Mouse (Mus musculus) embryonic stem cell, embryonic (primary cell): Measurements from ENCODE around the gene Gstt2.

ENCODE experiments used
- CTCF ChIA-PET, 4 experiments: fragments of 300-600 bp in 2 of 4; fragments of 350-600 bp in 2 of 4; sonication (Branson Sonifier 250); formaldehyde crosslinking; loops; one replicate each; lab custom pipeline; 2022; ENCODE audit warnings: inconsistent platforms in 2 of 4; lab: Charles Lee
- POLR2A ChIA-PET, 4 experiments: fragments of 300-600 bp in 2 of 4; fragments of 350-600 bp in 2 of 4; sonication (Branson Sonifier 250); formaldehyde crosslinking; loops; one replicate each; lab custom pipeline; 2022; ENCODE audit warnings: antibody characterized with exemption in 4 of 4, inconsistent platforms in 1 of 4; lab: Charles Lee

The Gstt2 gene

DNA sequence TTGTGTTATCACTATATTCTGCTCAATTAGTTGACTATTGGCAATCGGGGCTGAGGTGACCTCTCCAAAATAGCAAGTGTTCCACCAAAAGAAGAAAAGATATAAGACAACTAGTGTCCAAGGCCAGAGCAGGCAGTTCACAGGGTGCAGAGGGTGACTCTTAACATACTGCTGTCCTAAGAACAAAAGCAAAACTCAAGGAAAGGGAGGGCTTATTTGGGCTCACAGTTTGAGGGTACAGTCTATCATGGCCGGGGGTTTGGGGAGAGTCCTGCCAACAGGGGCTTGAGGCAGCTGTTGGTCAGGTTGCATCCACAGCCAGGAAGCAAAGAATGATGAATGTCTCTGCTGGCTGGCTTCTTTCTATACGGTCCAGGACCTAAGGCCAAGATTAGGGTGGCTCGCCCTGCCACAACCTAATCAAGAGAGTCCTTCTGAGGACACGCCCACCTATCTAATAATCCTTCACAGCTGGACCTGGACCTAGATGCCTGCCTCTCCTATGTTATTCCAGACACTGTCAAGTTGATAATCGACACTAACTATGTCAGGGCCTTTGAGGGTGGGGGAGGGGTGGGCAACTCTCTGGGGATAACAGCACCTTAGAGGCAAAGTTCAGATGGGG lies 8.2 kb upstream of the Gstt2 start:
- ChIA-PET CTCF (interaction anchor here in 2 of 4 experiments (0.6 to 11.3 kb wide), 3 partner anchors 10 to 401 kb away, joined by 5 to 126 read pairs (median 14); partner anchors contain the start of gene Gstt2 (in 1 of the 2)), POLR2A (interaction anchor here in 2 of 4 experiments (0.7 to 11.8 kb wide), 5 partner anchors 10 to 280 kb away, joined by 3 to 189 read pairs (median 4); partner anchors contain the start of gene Gstt2 (in 2 of the 2))

DNA sequence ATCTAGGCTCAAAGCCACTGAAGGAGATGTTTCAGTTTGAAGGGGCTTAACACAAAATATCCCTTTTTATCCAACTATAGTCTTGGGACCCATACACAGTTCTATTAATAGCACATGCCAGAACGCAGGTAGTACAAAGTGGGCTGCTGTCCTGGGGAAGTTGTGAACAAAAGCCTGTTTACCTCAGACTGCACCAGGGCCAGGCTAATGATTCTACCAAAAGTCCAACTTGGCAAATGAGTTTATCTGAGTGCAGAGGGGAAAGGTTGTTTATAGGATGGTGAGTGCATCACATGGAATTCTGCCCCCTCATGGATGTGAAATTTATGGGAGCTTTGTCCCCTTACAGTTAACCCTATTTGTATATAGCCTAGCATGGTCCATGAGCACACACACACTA lies 7.6 kb upstream of the Gstt2 start:
- ChIA-PET POLR2A (interaction anchor here in 3 of 4 experiments (0.5 to 11.8 kb wide), 9 partner anchors 9 to 528 kb away, joined by 3 to 189 read pairs (median 4); partner anchors contain the start of genes Gstt2 (in 2 of the 3) and Adora2a (in 1 of the 3)), CTCF (interaction anchor here in 2 of 4 experiments (0.6 to 11.3 kb wide), 5 partner anchors 9 to 402 kb away, joined by 3 to 126 read pairs (median 5); partner anchors contain the start of gene Gstt2 (in 1 of the 2))

DNA sequence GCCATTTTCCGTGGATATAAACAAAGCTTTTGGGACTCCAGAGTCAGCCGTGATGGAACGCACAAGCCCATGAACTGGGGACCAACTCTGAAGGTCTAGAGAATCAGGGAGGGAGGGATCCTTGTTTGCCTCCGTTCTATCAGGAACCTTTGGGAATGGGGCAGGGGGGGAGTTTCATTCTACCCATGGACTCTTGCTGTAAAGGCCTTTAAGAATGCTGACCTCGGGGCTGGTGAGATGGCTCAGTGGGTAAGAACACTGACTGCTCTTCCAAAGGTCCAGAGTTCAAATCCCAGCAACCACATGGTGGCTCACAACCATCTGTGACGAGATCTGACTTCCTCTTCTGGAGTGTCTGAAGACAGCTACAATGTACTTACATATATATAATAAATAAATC lies 6.7 kb upstream of the Gstt2 start:
- ChIA-PET POLR2A (interaction anchor here in 3 of 4 experiments (0.8 to 11.8 kb wide), 3 partner anchors 8 to 39 kb away, joined by 4 to 172 read pairs (median 4); partner anchors contain the start of gene Gstt2 (in 1 of the 3)), CTCF (interaction anchor here in 2 of 4 experiments (1.1 to 1.3 kb wide), 2 partner anchors 95 to 100 kb away, joined by 3 read pairs; no protein-coding TSS in a partner anchor)

DNA sequence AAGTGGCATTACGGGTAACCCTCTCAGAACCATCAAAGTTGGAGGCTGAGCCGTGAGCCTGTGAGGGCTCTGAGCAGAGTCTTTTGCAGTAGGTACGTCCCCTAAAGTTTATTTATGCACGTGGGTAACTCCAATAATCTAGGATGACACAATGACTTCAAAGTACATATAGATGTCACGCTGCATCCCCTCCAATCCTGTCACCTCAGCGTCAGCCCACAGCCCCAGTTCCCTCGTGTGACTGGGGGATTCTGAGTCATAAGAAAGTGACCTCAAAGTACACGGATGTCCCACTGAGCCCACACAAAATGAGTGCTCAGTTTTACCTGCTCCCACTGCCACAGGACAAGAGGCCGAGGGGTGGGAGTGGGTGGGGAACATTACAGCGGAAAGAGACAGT lies 1.9 kb upstream of the Gstt2 start:
- CTCF ChIA-PET, result interaction anchor here in 3 of 4 experiments (0.6 to 9.7 kb wide), 3 partner anchors 11 to 34 kb away, joined by 3 to 126 read pairs (median 7); no protein-coding TSS in a partner anchor
- POLR2A ChIA-PET, result interaction anchor here in 3 of 4 experiments (0.5 to 9.6 kb wide), 16 partner anchors 11 to 204 kb away, joined by 3 to 189 read pairs (median 11); partner anchors contain the start of genes Ddt (in 2 of the 3) and Mif (in 2 of the 3)

DNA sequence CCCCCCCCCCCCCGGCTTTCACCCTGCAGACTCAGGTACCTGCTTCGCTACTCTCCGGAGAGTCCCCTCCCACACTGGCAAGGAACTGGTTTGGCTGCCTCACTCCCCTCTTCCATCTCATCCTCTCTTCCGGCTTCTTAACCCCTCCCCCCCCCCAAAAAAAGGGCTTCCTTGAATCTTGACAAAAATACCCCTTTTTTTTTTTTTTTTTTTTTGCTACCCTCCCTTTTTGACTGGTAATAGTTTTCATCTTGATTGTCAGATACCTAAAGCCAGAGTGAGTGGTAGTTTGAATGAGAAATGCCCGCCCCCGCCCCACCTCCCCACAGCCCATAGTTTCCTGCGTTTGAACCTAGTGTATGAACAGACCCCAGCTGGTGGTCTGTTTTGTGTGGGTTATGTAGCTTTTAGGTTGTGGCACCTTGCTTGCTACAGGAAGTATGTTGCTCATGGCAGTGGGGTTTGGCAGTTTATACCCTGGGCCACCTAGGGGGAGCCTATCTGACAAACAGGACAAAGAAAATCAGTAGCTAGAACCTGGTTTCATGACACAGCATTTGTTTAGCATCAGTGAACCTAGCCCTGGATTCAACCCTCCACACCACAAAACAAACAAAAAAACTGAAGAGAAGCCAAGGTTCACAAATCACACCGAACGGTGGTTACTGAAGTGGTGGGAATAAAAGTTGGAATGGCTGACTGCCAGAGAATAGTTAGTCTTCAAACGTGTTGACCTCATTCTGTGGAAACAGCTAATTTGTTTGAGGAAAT lies 1.3 kb downstream of the Gstt2 start:
- ChIA-PET POLR2A (interaction anchor here in 3 of 4 experiments (0.6 to 9.6 kb wide), 70 partner anchors 14 to 953 kb away, joined by 3 to 189 read pairs (median 8); partner anchors contain the start of genes Mif (in 3 of the 3), Mmp11 (in 3 of the 3), Cabin1 (in 2 of the 3) and Ddt (in 2 of the 3)), CTCF (interaction anchor here (0.5 to 9.7 kb wide), 25 partner anchors 14 to 268 kb away, joined by 3 to 126 read pairs (median 4); partner anchors contain the start of genes Cabin1 (in 2 of the 4), Ddt (in 2 of the 4), Gstt1 (in 1 of the 4) and Gstt4 (in 1 of the 4))

DNA sequence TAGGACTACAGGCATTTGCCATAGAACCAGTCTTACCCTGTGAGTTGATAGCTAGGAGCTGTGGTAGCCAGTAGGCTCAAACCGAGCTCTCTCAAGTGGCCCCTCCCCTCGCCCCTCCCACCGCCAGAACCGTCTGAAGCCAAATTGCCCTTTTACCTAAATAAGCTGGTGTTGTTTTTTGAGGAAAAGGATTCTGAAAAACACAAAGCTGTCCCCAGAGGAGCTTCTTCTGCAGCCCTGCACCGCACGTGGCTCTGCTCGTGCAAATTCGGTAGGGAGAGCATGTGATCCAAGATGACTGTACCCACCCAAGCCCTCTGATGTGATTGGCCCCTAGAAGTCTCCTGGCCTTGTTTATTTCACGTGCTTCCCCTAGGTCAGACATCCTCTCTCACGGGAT lies 1.9 kb downstream of the Gstt2 start:
- CTCF ChIA-PET, result interaction anchor here in 3 of 4 experiments (0.5 to 9.7 kb wide), 19 partner anchors 13 to 200 kb away, joined by 3 to 126 read pairs (median 4); partner anchors contain the start of genes Cabin1 (in 2 of the 3), Ddt (in 2 of the 3), Gstt1 (in 1 of the 3) and Gstt4 (in 1 of the 3)
- POLR2A ChIA-PET, result interaction anchor here in 3 of 4 experiments (0.6 to 9.6 kb wide), 75 partner anchors 9 to 954 kb away, joined by 3 to 189 read pairs (median 5); partner anchors contain the start of genes Cabin1 (in 3 of the 3), Mif (in 3 of the 3), Mmp11 (in 3 of the 3) and Chchd10 (in 2 of the 3)

DNA sequence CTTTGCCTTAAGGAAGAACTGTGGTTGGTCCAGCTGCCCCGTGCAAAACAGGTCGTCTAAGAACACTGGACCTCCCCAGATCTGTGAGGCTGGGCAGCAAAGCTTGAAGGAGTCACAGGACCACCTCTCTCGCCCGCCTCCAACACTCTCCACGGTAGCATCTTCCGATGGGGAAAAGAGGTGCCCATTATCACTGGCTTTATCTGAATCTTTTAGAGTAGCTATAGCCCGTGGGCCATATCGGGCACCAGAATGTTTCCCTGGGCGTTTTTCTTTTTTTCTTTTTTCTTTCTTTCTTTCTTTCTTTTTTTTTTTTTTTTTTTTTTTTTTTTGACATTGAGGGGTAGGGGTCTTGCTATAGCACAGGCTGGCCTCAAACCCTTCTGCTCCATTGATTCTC lies 2.5 kb downstream of the Gstt2 start:
- ChIA-PET CTCF (interaction anchor here (0.7 to 9.7 kb wide), 22 partner anchors 9 to 249 kb away, joined by 3 to 126 read pairs (median 4); partner anchors contain the start of genes Ddt (in 3 of the 4), Cabin1 (in 2 of the 4), Gstt1 (in 1 of the 4) and Gstt4 (in 1 of the 4)), POLR2A (interaction anchor here in 3 of 4 experiments (0.6 to 9.6 kb wide), 77 partner anchors 9 to 325 kb away, joined by 3 to 189 read pairs (median 5); partner anchors contain the start of genes Cabin1 (in 3 of the 3), Gm20441 (in 3 of the 3), Mif (in 3 of the 3) and Mmp11 (in 3 of the 3))

DNA sequence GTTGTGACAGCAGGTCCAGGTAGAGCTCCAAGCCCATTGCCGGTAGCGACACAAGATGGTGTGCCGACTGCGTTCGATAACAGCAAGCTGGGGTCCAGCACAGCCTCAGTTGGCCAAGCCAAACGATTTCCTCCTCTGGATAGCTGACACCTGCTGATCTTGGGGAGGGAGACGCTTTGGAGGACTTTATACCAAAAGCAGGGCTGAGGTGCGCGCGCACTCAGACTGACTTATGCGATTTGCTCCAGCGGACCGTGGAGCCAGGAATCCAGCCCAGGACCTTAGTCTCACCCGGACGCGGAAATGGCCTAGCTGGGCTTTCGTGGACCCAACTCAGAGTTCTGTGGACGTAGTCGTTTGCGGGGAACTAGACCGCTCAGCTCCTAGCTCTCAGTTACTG lies 3.0 kb downstream of the Gstt2 start:
- POLR2A ChIA-PET, result interaction anchor here in 3 of 4 experiments (0.6 to 9.6 kb wide), 51 partner anchors 8 to 301 kb away, joined by 3 to 189 read pairs (median 6); partner anchors contain the start of genes Cabin1 (in 3 of the 3), Gm20441 (in 3 of the 3), Mif (in 3 of the 3) and Mmp11 (in 3 of the 3)
- CTCF ChIA-PET, result interaction anchor here (0.9 to 9.7 kb wide), 15 partner anchors 8 to 248 kb away, joined by 3 to 126 read pairs (median 5); partner anchors contain the start of genes Ddt (in 3 of the 4), Cabin1 (in 1 of the 4), Ggt5 (in 1 of the 4) and Gstt4 (in 1 of the 4)

DNA sequence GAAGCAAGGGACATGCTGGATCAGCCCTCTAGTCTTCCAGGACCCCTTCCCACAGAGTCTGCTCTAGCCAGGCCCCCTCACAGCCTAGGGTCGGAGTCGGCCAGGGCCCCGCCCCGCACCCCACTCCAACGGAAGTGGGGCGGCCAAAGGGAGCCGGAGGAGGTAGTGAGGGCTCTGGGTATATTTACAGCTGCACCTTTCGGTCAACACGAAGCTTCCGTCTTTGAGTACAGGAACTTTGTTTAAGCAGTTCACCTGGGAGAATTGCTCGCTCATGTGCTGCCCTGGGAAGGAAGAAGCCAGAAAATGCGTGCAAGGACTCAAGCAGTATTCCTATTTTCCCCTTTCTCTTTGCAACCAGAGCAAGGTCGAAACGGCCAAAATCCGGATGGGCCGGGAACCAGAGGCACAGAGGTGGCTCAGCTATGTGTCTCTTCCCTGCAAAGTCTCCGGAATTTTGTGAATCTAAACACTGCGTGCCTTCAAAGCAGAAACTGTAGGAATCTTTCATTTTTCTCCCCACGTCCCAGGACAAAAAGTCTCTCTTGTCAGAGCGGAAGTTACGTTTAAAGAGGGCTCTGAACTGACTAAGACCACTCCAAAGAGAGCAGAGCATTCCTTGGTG lies 3.7 kb downstream of the Gstt2 start:
- CTCF ChIA-PET, result interaction anchor here (0.7 to 9.7 kb wide), 22 partner anchors 12 to 1503 kb away, joined by 3 to 126 read pairs (median 6); partner anchors contain the start of genes Ddt (in 2 of the 4), Cabin1 (in 1 of the 4), Ggt5 (in 1 of the 4) and Gm20441 (in 1 of the 4)
- POLR2A ChIA-PET, result interaction anchor here in 3 of 4 experiments (0.6 to 9.6 kb wide), 37 partner anchors 8 to 300 kb away, joined by 3 to 189 read pairs (median 6); partner anchors contain the start of genes Gm20441 (in 3 of the 3), Mif (in 3 of the 3), Mmp11 (in 3 of the 3) and Cabin1 (in 2 of the 3)

DNA sequence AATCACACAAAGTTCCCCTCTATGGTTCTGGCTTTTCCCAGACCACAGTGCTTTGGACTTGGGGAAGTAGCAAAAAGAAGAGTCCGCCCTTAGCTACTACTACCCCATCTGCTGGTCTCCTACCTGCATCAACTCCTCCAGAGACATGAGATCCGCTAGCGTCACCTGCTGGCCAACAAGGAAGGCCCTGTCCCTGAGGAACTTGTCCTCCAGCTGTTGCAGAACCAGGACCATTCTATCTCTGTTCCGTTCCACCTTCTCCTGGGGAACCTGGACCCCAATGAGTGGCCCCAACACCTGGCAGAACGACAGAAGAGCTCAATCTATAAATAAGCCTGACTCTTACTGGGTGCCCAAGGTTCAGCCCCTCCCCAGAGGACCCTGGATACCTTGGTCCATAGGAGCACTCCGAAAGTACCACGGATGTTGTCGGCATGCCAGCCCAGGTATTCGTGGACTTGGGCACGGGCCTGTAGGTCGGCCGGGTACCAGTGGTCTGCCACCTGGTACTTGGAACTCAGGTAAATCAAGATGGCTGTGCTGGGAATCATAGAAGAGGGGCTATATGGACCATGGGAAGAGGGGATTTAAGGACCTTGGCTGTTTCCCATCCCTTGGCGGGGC lies 4.8 kb downstream of the Gstt2 start:
- ChIA-PET POLR2A (interaction anchor here (0.6 to 9.6 kb wide), 21 partner anchors 10 to 273 kb away, joined by 3 to 189 read pairs (median 5); partner anchors contain the start of genes Ddt (in 3 of the 4), Cabin1 (in 2 of the 4), Gm867 (in 2 of the 4) and Mif (in 2 of the 4)), CTCF (interaction anchor here (0.5 to 9.7 kb wide), 68 partner anchors 9 to 816 kb away, joined by 3 to 126 read pairs (median 4); partner anchors contain the start of genes Cabin1 (in 4 of the 4), Ddt (in 3 of the 4), Gm20441 (in 2 of the 4) and Ggt1 (in 1 of the 4))

DNA sequence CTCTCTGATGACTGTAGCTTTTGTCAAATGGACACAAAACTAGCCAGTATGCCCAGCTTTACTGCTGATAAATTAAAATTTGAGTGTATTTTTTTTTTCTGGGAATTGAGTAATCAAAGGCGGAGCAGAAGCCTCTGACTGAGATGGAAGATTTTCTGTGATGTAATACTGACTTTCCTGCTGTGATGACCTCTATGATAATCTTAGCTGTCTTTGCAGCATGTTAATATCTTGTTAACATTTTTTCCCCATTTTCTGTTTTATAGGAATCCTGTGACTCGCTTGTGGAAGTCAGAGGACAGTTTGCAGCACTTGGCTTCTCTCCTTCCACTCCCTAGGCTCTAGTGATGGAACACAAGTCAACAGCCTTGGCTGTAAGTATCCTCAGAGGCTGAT lies 7.0 kb downstream of the Gstt2 start:
- ChIA-PET POLR2A (interaction anchor here in 1 of 4 experiments (1.3 kb wide), 1 partner anchor 62 kb away, joined by 4 read pairs; no protein-coding TSS in a partner anchor), CTCF (interaction anchor here in 2 of 4 experiments (0.6 to 1.0 kb wide), 3 partner anchors 57 to 198 kb away, joined by 3 to 5 read pairs (median 5); partner anchors contain the start of gene Ddt (in 1 of the 2))

DNA sequence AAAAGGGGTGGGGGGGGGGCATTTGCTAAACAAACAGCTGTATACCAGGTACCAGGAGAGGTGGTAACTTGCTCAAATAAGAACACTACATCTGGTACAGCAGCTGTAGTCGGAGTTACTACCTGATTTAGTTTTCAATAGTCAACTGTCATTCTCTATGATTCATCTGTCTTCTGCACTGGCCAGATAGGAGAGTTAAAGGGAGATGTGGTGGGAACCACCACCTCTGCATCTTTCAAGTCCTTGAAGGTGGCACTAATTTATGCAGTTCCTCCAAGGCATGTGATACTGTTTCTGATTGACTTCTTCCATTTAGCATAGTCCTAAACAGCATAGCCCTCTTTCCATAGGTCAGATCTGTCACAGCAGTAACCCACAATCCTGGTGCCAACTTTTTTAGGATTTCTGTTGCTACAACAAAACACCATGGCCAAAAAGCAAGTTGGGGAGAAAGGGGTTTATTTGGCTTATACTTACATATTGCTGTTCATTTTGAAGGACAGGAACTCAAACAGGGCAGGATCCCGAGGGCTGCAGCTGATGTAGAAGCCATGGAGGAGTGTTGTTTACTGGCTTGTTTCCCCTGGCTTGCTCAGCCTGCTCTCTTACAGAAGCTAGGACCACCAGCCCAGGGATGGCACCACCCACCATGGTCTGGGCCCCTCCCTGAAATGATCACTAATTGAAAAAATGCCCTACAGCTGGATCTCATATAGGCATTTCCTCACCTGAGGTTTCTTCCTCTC lies 7.5 kb downstream of the Gstt2 start:
- POLR2A ChIA-PET, result interaction anchor here in 2 of 4 experiments (0.6 to 1.9 kb wide), 5 partner anchors 8 to 143 kb away, joined by 3 to 5 read pairs (median 3); partner anchors contain the start of gene Gstt2 (in 1 of the 2)
- CTCF ChIA-PET, result interaction anchor here in 2 of 4 experiments (0.6 to 1.0 kb wide), 3 partner anchors 56 to 197 kb away, joined by 3 to 5 read pairs (median 5); partner anchors contain the start of gene Ddt (in 1 of the 2)

DNA sequence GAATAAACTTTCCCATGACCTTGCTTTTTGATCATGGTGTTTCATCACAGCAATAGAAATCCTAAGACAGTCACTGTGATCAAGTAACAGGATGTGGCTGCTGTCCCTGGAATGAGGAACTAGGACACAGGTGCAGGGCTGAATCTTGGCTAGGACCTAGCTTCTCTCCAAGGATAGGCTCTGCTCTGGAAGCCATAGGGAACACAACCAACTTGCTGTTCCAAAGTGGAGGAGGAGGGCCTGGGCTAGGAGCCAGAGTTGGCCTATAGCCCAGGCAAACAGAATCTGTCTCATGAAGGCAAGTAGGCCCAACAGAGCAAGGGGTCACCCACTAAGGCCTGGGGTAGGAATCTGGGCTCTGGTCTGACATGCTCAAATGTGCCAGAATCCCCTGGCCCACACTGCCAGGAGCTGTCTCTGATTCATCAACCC lies 8.7 kb downstream of the Gstt2 start:
- ChIA-PET CTCF (interaction anchor here in 2 of 4 experiments (0.8 to 1.2 kb wide), 2 partner anchors 10 to 54 kb away, joined by 6 read pairs; no protein-coding TSS in a partner anchor), POLR2A (interaction anchor here in 2 of 4 experiments (0.8 to 1.9 kb wide), 5 partner anchors 9 to 141 kb away, joined by 3 to 5 read pairs (median 5); partner anchors contain the start of genes Ddt (in 1 of the 2) and Gstt2 (in 1 of the 2))
